Mouse (Mus musculus) heart, adult 2 months (tissue): ENCODE data around the gene Mctp1.

Experiments used
- CTCF ChIP-seq: fragments of 200-600 bp; IDR thresholded peaks from 2 replicates; pipeline ENCODE4 v1.8.1; 2022; ENCODE audit warnings: antibody characterized with exemption, mild to moderate bottlenecking, moderate library complexity
- EP300 ChIP-seq: fragments of 200-500 bp; IDR thresholded peaks from 2 replicates; pipeline ENCODE4 v1.6.1; 2011; ENCODE audit warnings: low read depth, low read length, control low read depth; ENCODE audit not compliant: insufficient read depth
- POLR2A ChIP-seq: fragments of 200-500 bp; IDR thresholded peaks from 2 replicates; pipeline ENCODE4 v1.6.1; 2011; ENCODE audit warnings: mild to moderate bottlenecking, low read depth, low read length, control low read depth; ENCODE audit not compliant: insufficient read depth

- no peak for TF ChIP-seq POLR2A
- TF ChIP-seq CTCF: no peak
- no peak for TF ChIP-seq EP300
Observed at GRCm38 (mm10) chr13:76358720-76359119, 25.6 kb upstream of the Mctp1 start.
